9 mouse cellular contexts compared by ENCODE assay signal in genomic region chr4:3067666-3068065, GRCm38 (mm10).
DNase-seq lines count a peak whose midpoint lies in the region; ATAC-seq and TF ChIP-seq lines count a peak whose summit lies in the region.
"Had no signal": no experiment of that assay in that cellular context is flagged by ENCODE, and none has a peak within 500 bp of the region (broad histone marks: within the 10 kb centered on the region; RNA-seq: fewer than 3 reads in every experiment).

No protein-coding gene starts in this region.

- no peak for TF ChIP-seq CTCF in kidney, postnatal 0 days (IDR thresholded peaks at IDR 0.05; ENCODE audit: low read depth)
- no peak for TF ChIP-seq CTCF in liver, adult 2 months (IDR thresholded peaks at IDR 0.05; ENCODE audit: low read depth, low read length)

- no peaks in the 10 kb centered on the region for H3K4me1 ChIP-seq in kidney, postnatal 0 days (replicated peaks; ENCODE audit: insufficient read depth, low read length)
- no peaks in the 10 kb centered on the region for H3K4me1 ChIP-seq in heart, embryonic 16.5 days (ENCODE audit: control insufficient read depth, insufficient read depth, low read length)
- no peaks in the 10 kb centered on the region for H3K4me1 ChIP-seq in liver, adult 2 months (ENCODE audit: control insufficient read depth, insufficient read depth, low read length)
- no peaks in the 10 kb centered on the region for H3K4me1 ChIP-seq in neural tube, embryonic 14.5 days (ENCODE audit: control insufficient read depth, insufficient read depth, low read length)

- no peak overlapping the region for H3K4me2 ChIP-seq in kidney, postnatal 0 days (ENCODE audit: low read length)
- no peak overlapping the region for H3K4me2 ChIP-seq in heart, embryonic 16.5 days (ENCODE audit: low read depth, low read length)
- H3K4me2 ChIP-seq in neural tube, embryonic 14.5 days (ENCODE audit: low read depth, low read length), result no peak overlapping the region

- H3K9ac ChIP-seq in kidney, postnatal 0 days (ENCODE audit: low read depth, low read length), result no peak overlapping the region
- H3K9ac ChIP-seq in heart, embryonic 16.5 days (ENCODE audit: low read length), result no peak overlapping the region
- no peak overlapping the region for H3K9ac ChIP-seq in liver, adult 2 months (ENCODE audit: low read depth, low read length)
- H3K9ac ChIP-seq in neural tube, embryonic 14.5 days (replicated peaks; ENCODE audit: low read depth, low read length), result no peak overlapping the region

- H3K4me3 ChIP-seq in kidney, postnatal 0 days (replicated peaks; ENCODE audit: low read depth, low read length), result no peak overlapping the region
- H3K4me3 ChIP-seq in heart, embryonic 16.5 days (ENCODE audit: low read length), result no peak overlapping the region
- no peak overlapping the region for H3K4me3 ChIP-seq in liver, adult 2 months (ENCODE audit: insufficient read depth, low read depth, low read length)
- H3K4me3 ChIP-seq in neural tube, embryonic 14.5 days (ENCODE audit: low read depth, low read length), result no peak overlapping the region
- H3K4me3 ChIP-seq: erythroblast, embryonic 14.5 days had no signal

- no peak for DNase-seq in kidney, postnatal 0 days (ENCODE audit: low spot score)
- no peak for DNase-seq in kidney, adult 11 months
- peak; percentile 31 for DNase-seq in liver, adult 2 months (ENCODE audit: extremely low read depth, low read depth, low spot score)
- no peak for DNase-seq in retina, postnatal 1 day
- no peak for DNase-seq in Muller cell, postnatal 12 days (ENCODE audit: inconsistent ontology term)

- peak; percentile 48 for ATAC-seq in kidney, postnatal 0 days (replicated peaks; ENCODE audit: low FRiP score, low read depth)
- peak; percentile 54 for ATAC-seq in erythroblast, adult 5-6 weeks (replicated peaks; ENCODE audit: low FRiP score, poor library complexity, severe bottlenecking)
- peak; percentile 43; the same call in 1 of the 2 replicates for ATAC-seq in heart, embryonic 16.5 days (replicated peaks; ENCODE audit: extremely low read depth, insufficient read depth, low FRiP score)
- peak; percentile 36 for ATAC-seq in neural tube, embryonic 14.5 days (ENCODE audit: low read depth)

- peaks cover 27% of the 10 kb centered on the region for H3K9me3 ChIP-seq in kidney, postnatal 0 days (replicated peaks; ENCODE audit: low read length)
- H3K9me3 ChIP-seq in heart, embryonic 16.5 days (replicated peaks; ENCODE audit: control insufficient read depth, low read length), result peaks cover 81% of the 10 kb centered on the region
- peaks cover 72% of the 10 kb centered on the region for H3K9me3 ChIP-seq in neural tube, embryonic 14.5 days (ENCODE audit: control insufficient read depth, low read length)

- no peaks in the 10 kb centered on the region for H3K36me3 ChIP-seq in kidney, postnatal 0 days (ENCODE audit: insufficient read depth, low read length)
- H3K36me3 ChIP-seq in heart, embryonic 16.5 days (ENCODE audit: control insufficient read depth, insufficient read depth), result no peaks in the 10 kb centered on the region
- H3K36me3 ChIP-seq in liver, adult 2 months (ENCODE audit: control insufficient read depth, insufficient read depth, low read length), result no peaks in the 10 kb centered on the region
- no peaks in the 10 kb centered on the region for H3K36me3 ChIP-seq in neural tube, embryonic 14.5 days (ENCODE audit: control insufficient read depth, insufficient read depth, low read length)

- no peak overlapping the region for H3K27ac ChIP-seq in kidney, postnatal 0 days
- H3K27ac ChIP-seq in heart, embryonic 16.5 days (ENCODE audit: low read length), result no peak overlapping the region
- H3K27ac ChIP-seq in liver, adult 2 months (replicated peaks; ENCODE audit: insufficient read depth, low read depth, low read length), result no peak overlapping the region
- H3K27ac ChIP-seq in neural tube, embryonic 14.5 days (ENCODE audit: low read depth, low read length), result no peak overlapping the region

- no peak for TF ChIP-seq POLR2A in liver, adult 2 months (IDR thresholded peaks at IDR 0.05; ENCODE audit: extremely low read depth, insufficient read depth, low read length)

- H3K27me3 ChIP-seq in kidney, postnatal 0 days (ENCODE audit: insufficient read depth, low read length), result no peaks in the 10 kb centered on the region
- no peaks in the 10 kb centered on the region for H3K27me3 ChIP-seq in heart, embryonic 16.5 days (ENCODE audit: control insufficient read depth, insufficient read depth, low read length)
- H3K27me3 ChIP-seq in liver, adult 2 months (ENCODE audit: control insufficient read depth, insufficient read depth, low read length), result no peaks in the 10 kb centered on the region
- H3K27me3 ChIP-seq in neural tube, embryonic 14.5 days (ENCODE audit: control insufficient read depth, insufficient read depth, low read length), result no peaks in the 10 kb centered on the region

- 40% methylated on average over 2 of the region's 2 CpGs for WGBS in kidney, postnatal 0 days
- 31% methylated on average over 2 of the region's 2 CpGs for WGBS in heart, embryonic 16.5 days
- WGBS in liver, adult 2 months, result 23% methylated on average over 2 of the region's 2 CpGs
- WGBS in neural tube, embryonic 14.5 days, result 35% methylated on average over 2 of the region's 2 CpGs

- no peaks in the 10 kb centered on the region for H3K79me2 ChIP-seq in liver, adult 2 months (ENCODE audit: control insufficient read depth, insufficient read depth, low read length)
